ENCODE assay signal across 8 mouse cellular contexts in the genomic region with DNA sequence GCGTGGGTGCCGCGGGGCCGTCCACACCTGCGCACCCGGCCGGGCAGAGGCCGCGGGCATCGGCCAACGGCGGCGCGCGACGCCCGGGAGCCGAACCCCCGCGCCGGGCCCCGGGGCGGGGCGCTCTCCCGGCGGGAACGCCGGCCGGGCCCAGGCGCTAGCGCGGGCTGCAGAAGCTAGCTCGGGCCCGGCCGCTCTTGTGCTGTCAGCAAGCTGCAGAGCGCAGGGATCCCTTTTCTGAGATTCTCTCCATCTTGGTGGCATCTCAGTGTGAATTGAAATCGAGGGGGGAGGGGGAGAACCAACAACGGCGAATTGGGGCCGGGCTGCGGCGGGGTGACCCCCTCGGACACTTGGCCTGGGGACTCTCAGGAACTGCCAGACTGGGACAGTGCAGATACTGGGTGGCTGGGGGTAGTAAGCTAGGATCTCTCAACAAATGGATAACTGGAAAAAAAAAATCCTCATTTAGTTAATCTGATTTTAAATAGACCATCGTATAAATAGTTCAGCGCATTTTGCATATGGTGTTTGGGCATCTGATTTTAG. TPM values are rescaled to one million over a fixed set of nuclear protein-coding genes. Genes with fewer than 3 reads are reported as not detected.
DNase-seq lines count a peak whose midpoint lies in the region; ATAC-seq lines count a peak whose summit lies in the region.

No protein-coding gene starts in this region.

- peak; percentile 64 for ATAC-seq in cerebellum, adult (ENCODE audit: insufficient number of reproducible peaks, low FRiP score, low TSS enrichment)

- no peak for DNase-seq in cerebellum, adult 9-11 months
- peak; percentile 34 to 60 for DNase-seq in urinary bladder, postnatal 4 days (ENCODE audit: low spot score in 2 of 2)
- no peak for DNase-seq in urinary bladder, adult 2 months (ENCODE audit: low spot score)
- DNase-seq in gastrocnemius, postnatal 4 days (ENCODE audit: low spot score in 2 of 2): peak; percentile 26 to 65
- peak; percentile 68 for DNase-seq in kidney, postnatal 10 days
- DNase-seq in lung, postnatal 36 days: peak; percentile 27
- DNase-seq in spleen, postnatal 10 days (ENCODE audit: low spot score in 2 of 2): peak; percentile 59 to 63

RNA-seq across cellular contexts. Expression of a gene that starts 1.5 kb away (rescaled TPM):
- 40.5 and 48.5 TPM in 2 replicates for polyA plus RNA-seq in urinary bladder, adult 2 months (2012; rRNA removed)
- 10 to 100 TPM; 27.1 to 30.4 TPM for total RNA-seq in gastrocnemius, postnatal 4 days (2021)

RNA-seq across cellular contexts. Expression of a gene that starts 33.8 kb away (rescaled TPM):
- polyA plus RNA-seq in urinary bladder, adult 2 months (2012; rRNA removed): 20.7 and 21.5 TPM in 2 replicates
- 10 to 100 TPM in 1 of 2 experiments, 1 to 10 TPM in 1; 9.5 to 14.0 TPM for total RNA-seq in gastrocnemius, postnatal 4 days (2021)

RNA-seq across cellular contexts. Expression of a gene that starts 33.8 kb away (rescaled TPM):
- polyA plus RNA-seq in urinary bladder, adult 2 months (2012; rRNA removed): 2.5 and 3.3 TPM in 2 replicates
- total RNA-seq in gastrocnemius, postnatal 4 days (2021): under 1 TPM; 0.83 to 0.88 TPM

RNA-seq across cellular contexts. Expression of a gene that starts 38.2 kb away (rescaled TPM):
- polyA plus RNA-seq in urinary bladder, adult 2 months (2012; rRNA removed): 103 and 105 TPM in 2 replicates
- 100 to 1,000 TPM; 123 to 143 TPM for total RNA-seq in gastrocnemius, postnatal 4 days (2021)

Comparison
In these comparisons a context has a peak if more than half of its experiments do, and no peak if none do; other contexts are left out.
1. DNase-seq: peak in urinary bladder, postnatal 4 days (2 of 2), gastrocnemius, postnatal 4 days (2 of 2), kidney, postnatal 10 days (single experiment), lung, postnatal 36 days (single experiment) and spleen, postnatal 10 days (2 of 2); none in cerebellum, adult 9-11 months (single experiment) and urinary bladder, adult 2 months (single experiment).